Mouse (Mus musculus) urinary bladder, postnatal 4 days (tissue): ENCODE data around the gene Amy1.
A peak's percentile ranks its signal among the peaks of the same experiment; 100 is the strongest.
"Not testable (repeated sequence)": the region's sequence is repeated elsewhere in the genome, so short reads cannot be mapped to it uniquely, and the experiment has no call there.

ENCODE experiments used
- DNase-seq, 2 experiments: peaks; one replicate each; pipeline ENCODE4 v3.0.0; 2021 to 2022; ENCODE audit warnings: low spot score in 2 of 2

The Amy1 gene

DNA sequence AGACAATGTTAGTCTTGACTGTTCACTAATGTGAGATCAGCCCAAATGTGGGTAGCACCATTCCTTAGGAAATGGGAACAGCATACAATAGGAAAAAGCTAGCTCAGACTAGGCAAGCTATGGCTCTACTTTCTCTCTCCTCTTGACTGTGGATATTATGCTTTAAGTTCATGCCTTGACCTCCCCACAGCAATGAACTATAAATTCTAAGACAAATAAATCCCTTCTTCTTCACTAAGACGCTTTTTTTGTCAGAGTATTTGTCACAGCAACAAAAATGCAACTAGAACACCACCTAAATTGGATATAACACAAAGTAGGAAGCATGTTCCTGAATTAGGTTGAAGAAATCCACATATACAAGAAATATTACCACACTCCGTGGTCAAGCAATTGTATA, at the start of gene Amy1:
Amy1 (minus strand) TSS at position 101 of the 400 bp plus-strand sequence.
- DNase-seq = no peak

DNA sequence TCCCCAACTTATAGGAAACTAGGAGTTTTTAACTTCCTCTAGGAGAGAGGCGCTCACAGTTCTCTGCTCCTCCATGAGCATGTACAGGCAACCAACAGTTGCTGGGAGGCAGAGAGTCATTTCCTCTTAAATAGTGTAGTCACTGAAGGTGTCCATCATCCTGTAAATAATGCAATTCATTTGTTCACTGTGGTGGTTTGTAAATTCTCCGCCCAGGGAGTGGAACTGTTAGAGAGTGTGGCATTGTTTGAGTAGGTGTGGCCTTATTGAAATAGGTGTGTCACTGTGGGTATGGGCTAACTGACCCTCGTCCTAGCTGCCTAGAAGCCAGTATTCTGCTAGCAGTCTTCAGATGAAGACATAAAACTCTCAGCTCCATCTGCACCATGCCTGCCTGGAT, 47.8 kb upstream of the Amy1 start:
- DNase-seq = no peak

DNA sequence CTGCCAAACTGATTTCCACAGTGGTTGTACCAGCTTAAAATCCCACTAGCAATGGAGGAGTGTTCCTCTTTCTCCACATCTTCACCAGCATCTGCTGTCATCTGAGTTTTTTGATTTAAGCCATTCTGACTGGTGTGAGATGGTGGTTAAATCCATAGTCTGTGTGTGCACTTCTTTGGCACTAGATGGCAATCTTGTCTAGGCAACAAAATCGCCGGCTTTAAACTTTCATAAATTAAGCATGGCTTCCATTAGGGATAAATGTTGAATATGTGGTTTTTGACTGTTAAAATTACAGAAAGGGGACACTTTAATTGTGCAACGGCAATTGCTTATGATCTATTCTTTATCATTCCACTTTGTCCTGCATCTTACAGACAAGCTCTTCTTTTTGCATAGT, 44.9 kb upstream of the Amy1 start:
- DNase-seq = not testable (repeated sequence)

DNA sequence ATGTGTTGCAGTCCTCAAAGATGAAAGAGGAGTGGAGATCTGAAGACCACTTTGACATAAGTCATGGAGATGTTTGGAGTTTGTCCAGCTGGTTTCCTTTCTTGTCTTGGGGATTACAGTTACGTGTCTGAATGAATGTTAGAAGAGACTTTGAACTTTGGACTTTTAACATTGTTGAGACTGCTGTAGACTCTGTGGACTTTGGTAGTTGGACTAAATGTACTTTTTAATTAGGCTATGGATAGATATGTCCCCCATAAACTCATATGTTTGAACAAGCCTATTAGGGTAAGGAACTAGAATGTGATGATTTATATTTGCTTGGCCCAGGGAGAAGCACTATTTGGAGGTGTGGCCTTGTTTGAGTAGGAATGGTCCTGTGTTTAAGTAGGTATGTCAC, 33.0 kb upstream of the Amy1 start:
- DNase-seq = no peak

DNA sequence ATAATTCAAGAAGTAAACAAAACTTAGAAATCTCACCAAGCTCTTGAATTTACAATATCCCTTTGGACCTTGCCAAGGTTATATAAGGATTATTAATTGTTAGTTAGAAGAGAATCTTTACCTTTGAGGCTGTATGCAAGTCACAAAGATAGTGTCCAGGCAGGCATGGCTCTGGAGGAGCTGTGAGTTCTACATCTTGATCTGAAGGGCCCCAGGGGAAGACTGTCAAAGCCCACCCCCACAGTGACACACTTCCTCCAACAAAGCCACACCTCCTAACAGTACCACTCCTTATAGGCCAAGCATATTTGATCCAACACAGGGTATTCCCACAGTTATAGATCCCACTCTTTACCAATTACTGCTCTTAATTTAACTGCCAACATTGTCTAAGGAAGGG, 27.7 kb upstream of the Amy1 start:
- no peak for DNase-seq

DNA sequence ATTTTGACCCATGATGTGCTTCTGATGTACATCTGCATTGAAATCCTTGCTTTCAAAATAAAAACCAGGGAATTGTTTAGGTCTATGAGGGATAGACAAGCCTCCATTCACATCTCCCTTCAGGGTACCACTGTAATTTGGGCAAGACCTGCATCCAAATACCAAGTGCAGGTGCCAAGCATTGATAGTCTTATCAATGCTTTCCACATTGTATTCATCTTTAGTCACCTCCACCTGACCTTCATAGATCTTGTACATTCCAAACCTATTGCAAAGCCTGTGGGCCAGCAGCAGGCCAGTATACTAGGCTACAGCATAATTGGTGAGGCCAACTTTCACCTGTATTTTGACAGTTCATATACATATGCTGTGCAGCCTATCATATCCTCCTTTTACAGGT, 25.1 kb upstream of the Amy1 start:
- no peak for DNase-seq

DNA sequence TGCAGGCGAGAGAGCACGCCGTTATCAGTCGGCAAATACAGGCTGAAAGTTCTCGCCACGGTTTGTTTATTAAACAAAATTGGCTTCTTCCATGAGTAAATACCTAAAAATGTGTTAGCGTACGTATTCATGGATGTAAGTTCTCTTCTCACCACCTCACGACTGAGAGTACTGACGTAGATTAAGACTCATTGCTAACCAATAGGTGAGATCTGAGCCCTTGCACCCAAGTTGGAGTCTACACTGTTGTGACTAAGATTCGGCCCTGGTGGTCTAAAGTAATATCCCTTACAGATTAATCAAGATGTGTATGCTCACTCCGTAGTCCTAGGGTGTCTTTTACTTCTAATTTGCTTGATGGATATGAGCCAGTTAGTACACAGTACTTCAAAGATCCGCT, 24.1 kb upstream of the Amy1 start:
- no peak for DNase-seq

DNA sequence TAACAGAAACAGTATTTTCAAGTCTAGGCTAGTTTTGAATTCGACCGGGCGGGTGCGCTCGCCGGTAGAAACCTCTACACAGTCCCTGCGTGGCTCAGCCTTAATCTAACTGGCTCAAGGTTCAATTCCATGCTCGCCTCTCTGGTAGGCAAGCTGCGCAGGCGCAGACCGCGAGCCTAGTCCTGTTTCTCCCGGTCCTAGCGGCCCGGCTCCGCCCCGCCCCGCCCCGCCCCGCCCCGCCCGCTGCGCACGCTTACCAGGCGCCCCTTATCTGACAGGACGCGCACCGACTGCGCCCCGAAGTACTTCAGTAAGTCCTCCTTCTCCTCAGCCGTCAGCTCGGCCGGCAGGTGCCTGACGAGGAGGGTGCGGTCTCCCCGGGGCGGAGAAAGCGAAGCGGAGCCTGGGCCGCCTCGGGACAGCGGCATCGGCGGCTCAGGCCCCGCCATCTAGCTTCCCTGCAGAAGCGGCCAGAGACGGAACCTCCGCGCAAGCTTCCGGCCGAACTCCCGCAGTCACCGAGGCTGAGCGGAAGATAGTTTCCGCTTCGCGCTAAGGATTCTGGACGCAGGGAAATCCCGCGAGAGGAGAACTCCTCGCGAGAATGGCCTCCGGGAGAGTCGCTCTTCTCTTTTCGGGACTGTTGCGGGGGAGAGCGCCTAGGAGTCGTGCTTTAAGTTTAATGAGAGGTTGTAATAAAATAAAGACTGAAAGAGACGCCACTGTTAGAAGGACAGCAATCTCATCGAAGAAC, 23.3 kb upstream of the Amy1 start, which contains the start of gene Rnpc3:
Rnpc3 (minus strand) TSS at position 544 of the 754 bp plus-strand sequence.
- DNase-seq = peak; percentile 90 to 96

DNA sequence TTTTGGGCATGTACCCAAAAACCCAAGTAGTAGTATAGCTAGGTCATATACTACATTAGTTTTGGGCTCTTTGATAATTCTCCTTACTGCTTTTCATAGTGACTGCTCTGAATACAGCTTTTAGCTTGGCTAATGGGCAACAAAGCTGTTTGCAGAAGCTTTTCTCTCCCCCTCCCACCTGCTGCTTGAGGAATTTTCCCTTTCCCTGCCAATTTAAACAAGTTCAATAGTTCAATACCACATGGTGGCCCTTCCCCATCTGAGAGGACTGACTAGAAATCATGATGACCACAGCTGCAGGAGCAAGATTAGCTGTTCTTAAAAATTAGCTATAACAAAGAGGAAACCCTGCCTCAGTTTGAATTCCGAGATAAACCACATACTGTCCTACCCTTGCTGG, 15.7 kb downstream of the Amy1 start:
- DNase-seq = no peak

DNA sequence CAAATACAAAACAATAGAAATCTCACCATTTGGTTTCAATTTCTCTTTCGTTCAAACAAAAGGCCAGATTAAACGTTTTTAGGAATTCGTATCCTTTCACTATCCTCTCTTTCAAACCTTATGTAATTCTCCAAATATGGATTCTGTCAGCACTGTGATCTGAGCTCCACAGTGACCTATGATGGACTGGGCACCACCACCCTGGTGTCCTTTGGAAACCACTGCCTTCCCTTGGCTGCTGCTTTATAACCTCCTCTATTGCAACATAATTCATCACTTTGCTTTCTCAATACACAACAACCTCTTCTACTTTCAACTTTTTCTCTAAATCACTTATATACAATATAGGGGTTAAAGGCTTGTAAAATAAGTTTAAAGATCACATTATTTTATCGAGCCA, 31.9 kb downstream of the Amy1 start:
- DNase-seq = no peak

DNA sequence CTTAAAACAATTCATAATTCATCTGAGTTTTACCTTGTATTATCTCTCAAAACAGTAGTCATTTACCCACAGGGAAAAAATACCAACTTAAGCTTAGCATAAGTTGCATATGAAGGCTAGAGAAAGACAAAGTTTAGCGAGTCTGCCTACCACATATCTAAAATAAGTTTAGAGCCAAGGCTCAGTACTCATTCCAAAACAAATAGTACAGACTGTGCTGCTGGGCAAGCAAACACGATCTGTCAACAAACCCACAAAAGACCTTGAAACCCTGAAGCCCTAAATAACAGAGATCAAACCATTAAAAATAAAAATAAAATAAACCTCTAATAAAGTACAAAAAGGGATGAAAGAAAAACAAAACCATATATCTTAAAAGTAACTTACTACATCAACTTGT, 32.4 kb downstream of the Amy1 start:
- no peak for DNase-seq

DNA sequence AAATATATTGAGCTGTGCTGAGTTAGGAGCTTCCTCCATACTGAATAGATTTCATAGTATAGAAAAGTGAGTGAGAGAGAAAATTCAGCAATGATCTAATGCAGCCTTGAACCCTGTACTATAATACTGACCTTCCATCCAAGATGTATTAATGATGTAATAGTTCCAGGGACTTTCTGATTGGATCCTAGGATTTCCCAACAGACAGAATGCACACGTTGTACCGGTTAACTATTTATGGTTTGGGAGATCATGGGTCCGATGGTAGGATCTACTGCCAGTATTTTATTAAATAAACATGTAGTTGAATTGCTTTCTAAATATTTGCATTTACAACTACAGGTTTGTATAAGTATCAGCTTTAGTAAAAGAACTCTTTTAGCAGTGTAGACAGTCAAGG, 34.3 kb downstream of the Amy1 start:
- no peak for DNase-seq

DNA sequence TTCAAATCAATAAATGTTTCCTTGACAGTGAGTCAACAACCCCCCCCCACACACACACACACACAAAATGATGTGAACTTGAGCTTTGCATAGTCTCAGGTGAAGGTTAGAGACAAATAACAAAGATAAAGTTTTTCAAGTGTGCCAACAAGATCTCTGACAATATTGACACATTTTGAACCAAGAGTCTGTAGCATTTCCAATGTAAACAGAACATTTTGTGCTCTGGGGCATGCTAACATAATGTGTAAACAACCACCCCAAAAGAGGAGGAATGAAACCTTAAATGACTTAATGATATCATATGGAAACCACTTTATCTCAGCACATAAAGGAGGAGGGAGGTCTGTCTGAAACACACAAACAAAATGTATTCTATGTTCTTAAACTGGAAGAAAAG, 66.8 kb downstream of the Amy1 start:
- DNase-seq = no peak

DNA sequence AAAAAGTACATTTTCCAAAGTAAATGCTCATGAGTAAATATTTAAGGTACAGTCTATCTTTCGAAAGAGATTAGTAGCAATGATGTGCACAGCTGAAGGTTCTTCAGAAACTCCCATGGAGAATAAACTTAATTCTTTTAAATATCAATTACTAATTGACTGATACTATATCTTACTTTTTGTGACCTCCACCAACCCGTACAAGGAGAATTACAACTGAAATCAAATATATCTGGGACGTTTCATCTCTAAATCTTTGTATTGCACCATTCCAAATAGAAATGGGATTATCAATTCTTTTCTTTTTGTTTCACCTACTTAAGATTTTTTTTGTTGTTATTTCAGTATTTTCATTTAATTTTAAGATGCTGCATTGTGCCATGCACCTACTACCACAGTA, 74.2 kb downstream of the Amy1 start, which contains the start of gene Amy2a1:
Amy2a1 (minus strand) TSS at position 101 of the 400 bp plus-strand sequence.
- DNase-seq = not testable (repeated sequence)
